Comparison of ENCODE assay signal across 17 mouse cellular contexts in genomic region chr15:9634471-9634870, GRCm38 (mm10).
DNase-seq lines count a peak whose midpoint lies in the region.
"Had no signal": no experiment of that assay in that cellular context is flagged by ENCODE, and none has a peak within 500 bp of the region (broad histone marks: within the 10 kb centered on the region; RNA-seq: fewer than 3 reads in every experiment).

No protein-coding gene starts in this region.

- DNase-seq in right cerebral cortex, adult 18-20 months, result peak; percentile 8
- DNase-seq in right cerebral cortex, postnatal 10 days (ENCODE audit: low spot score in 2 of 2), result no peak
- peak; percentile 58 to 81 for DNase-seq in layer of hippocampus, adult 18-20 months (ENCODE audit: low spot score in 2 of 2)
- peak; percentile 87 for DNase-seq in layer of hippocampus, adult 9-11 months
- DNase-seq in telencephalon, adult 2 months (ENCODE audit: low read depth, low spot score), result peak; percentile 33
- DNase-seq in Muller cell, postnatal 12 days (ENCODE audit: inconsistent ontology term), result no peak
- no peak for DNase-seq in gastrocnemius, adult 8-10 months (ENCODE audit: low spot score in 2 of 2)
- DNase-seq: adrenal gland, postnatal 36 days; cerebellum, adult 2 months; cerebellum, postnatal 14 days; gastrocnemius, postnatal 36 days; heart, adult 18-20 months; heart, postnatal 4 days; kidney, adult 11 months; kidney, postnatal 14 days; left cerebral cortex, postnatal 4 days; liver, postnatal 0 days had no signal

Comparison
In these comparisons a context has a peak if more than half of its experiments do, and no peak if none do; other contexts are left out.
1. DNase-seq: peak in right cerebral cortex, adult 18-20 months (single experiment), layer of hippocampus, adult 18-20 months (2 of 2), layer of hippocampus, adult 9-11 months (single experiment) and telencephalon, adult 2 months (single experiment); none in right cerebral cortex, postnatal 10 days (0 of 2), Muller cell, postnatal 12 days (single experiment) and gastrocnemius, adult 8-10 months (0 of 2).